ENCODE assay signal across 27 mouse cellular contexts in the genomic region with DNA sequence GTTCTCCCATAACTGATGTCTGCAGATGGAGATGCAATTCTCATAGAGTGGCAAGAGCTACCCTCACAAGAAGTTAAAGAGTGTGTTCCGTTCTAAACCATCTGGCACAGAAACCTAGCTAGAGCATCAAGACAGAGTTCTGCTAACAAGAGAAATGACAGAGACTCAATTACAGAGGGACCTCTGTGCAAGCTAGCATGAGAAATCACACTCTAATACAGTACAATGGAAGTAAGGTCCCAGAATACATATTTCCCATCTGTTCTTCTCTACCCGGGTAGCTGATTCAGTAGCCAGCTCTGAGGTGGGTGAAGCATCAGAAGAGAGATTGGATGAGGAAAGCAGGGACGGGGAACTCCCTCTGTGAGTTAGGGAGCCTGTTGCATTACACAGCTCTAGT.
DNase-seq lines count a peak whose midpoint lies in the region; ATAC-seq lines count a peak whose summit lies in the region.
"Had no signal": no experiment of that assay in that cellular context is flagged by ENCODE, and none has a peak within 500 bp of the region (broad histone marks: within the 10 kb centered on the region; RNA-seq: fewer than 3 reads in every experiment).

No protein-coding gene starts in this region.

- WGBS in midbrain, embryonic 11.5 days, result 90% methylated on average over 3 of the region's 3 CpGs
- 91% methylated on average over 3 of the region's 3 CpGs for WGBS in midbrain, embryonic 13.5 days
- 85% methylated on average over 3 of the region's 3 CpGs for WGBS in heart, embryonic 10.5 days

- H3K4me3 ChIP-seq in midbrain, embryonic 11.5 days (ENCODE audit: low read depth, low read length), result no peak overlapping the region
- H3K4me3 ChIP-seq in midbrain, embryonic 13.5 days (replicated peaks), result no peak overlapping the region
- no peak overlapping the region for H3K4me3 ChIP-seq in heart, embryonic 10.5 days
- H3K4me3 ChIP-seq: heart, embryonic 15.5 days; liver, embryonic 12.5 days; megakaryocyte, embryonic 14.5 days; neural tube, embryonic 15.5 days had no signal

- H3K27ac ChIP-seq in midbrain, embryonic 11.5 days (ENCODE audit: low read depth, low read length), result no peak overlapping the region
- no peak overlapping the region for H3K27ac ChIP-seq in midbrain, embryonic 13.5 days
- no peak overlapping the region for H3K27ac ChIP-seq in heart, embryonic 10.5 days
- H3K27ac ChIP-seq: heart, embryonic 15.5 days; liver, embryonic 12.5 days; neural tube, embryonic 15.5 days had no signal

- no peaks in the 10 kb centered on the region for H3K27me3 ChIP-seq in midbrain, embryonic 11.5 days (ENCODE audit: control insufficient read depth, insufficient read depth, low read length)
- no peaks in the 10 kb centered on the region for H3K27me3 ChIP-seq in midbrain, embryonic 13.5 days
- H3K27me3 ChIP-seq in heart, embryonic 10.5 days (ENCODE audit: insufficient read depth, poor library complexity, severe bottlenecking), result no peaks in the 10 kb centered on the region
- H3K27me3 ChIP-seq: CH12.LX; heart, embryonic 15.5 days; liver, embryonic 12.5 days; megakaryocyte, embryonic 14.5 days; neural tube, embryonic 15.5 days had no signal

- no peaks in the 10 kb centered on the region for H3K36me3 ChIP-seq in midbrain, embryonic 11.5 days (ENCODE audit: control insufficient read depth, insufficient read depth, low read length)
- H3K36me3 ChIP-seq in midbrain, embryonic 13.5 days, result no peaks in the 10 kb centered on the region
- H3K36me3 ChIP-seq in heart, embryonic 10.5 days, result no peaks in the 10 kb centered on the region
- H3K36me3 ChIP-seq: heart, embryonic 15.5 days; liver, embryonic 12.5 days; neural tube, embryonic 15.5 days had no signal

- ATAC-seq in midbrain, embryonic 11.5 days (ENCODE audit: low FRiP score), result no peak
- no peak for ATAC-seq in midbrain, embryonic 13.5 days
- ATAC-seq: activated CD4-positive, CD25-positive, alpha-beta regulatory T cell, adult 4 months; forebrain, embryonic 14.5 days; hindbrain, embryonic 16.5 days; liver, embryonic 12.5 days; lung, postnatal 0 days had no signal

- intact Hi-C loops in left cerebral cortex, postnatal 14 days (cut with DNase I), result no loop called here

- no peak overlapping the region for H3K4me2 ChIP-seq in midbrain, embryonic 11.5 days
- no peak overlapping the region for H3K4me2 ChIP-seq in midbrain, embryonic 13.5 days (replicated peaks)
- H3K4me2 ChIP-seq: heart, embryonic 15.5 days; liver, embryonic 12.5 days; neural tube, embryonic 15.5 days had no signal

- H3K4me1 ChIP-seq in midbrain, embryonic 11.5 days (ENCODE audit: control insufficient read depth, insufficient read depth, low read length), result peaks cover 8% of the 10 kb centered on the region
- H3K4me1 ChIP-seq in midbrain, embryonic 13.5 days (replicated peaks), result peaks cover 19% of the 10 kb centered on the region
- no peaks in the 10 kb centered on the region for H3K4me1 ChIP-seq in heart, embryonic 10.5 days
- H3K4me1 ChIP-seq: heart, embryonic 15.5 days; liver, embryonic 12.5 days; megakaryocyte, embryonic 14.5 days had no signal

- H3K9me3 ChIP-seq in midbrain, embryonic 11.5 days (ENCODE audit: control insufficient read depth, low read length), result no peaks in the 10 kb centered on the region
- H3K9me3 ChIP-seq in midbrain, embryonic 13.5 days, result no peaks in the 10 kb centered on the region
- no peaks in the 10 kb centered on the region for H3K9me3 ChIP-seq in heart, embryonic 10.5 days
- H3K9me3 ChIP-seq: heart, embryonic 15.5 days; liver, embryonic 12.5 days; megakaryocyte, embryonic 14.5 days; neural tube, embryonic 15.5 days had no signal

- H3K9ac ChIP-seq in midbrain, embryonic 11.5 days (ENCODE audit: low read length), result no peak overlapping the region
- H3K9ac ChIP-seq in midbrain, embryonic 13.5 days (replicated peaks), result no peak overlapping the region
- H3K9ac ChIP-seq: heart, embryonic 15.5 days; liver, embryonic 12.5 days; neural tube, embryonic 15.5 days had no signal

- peak; percentile 37 to 73 for DNase-seq in layer of hippocampus, adult 18-20 months (ENCODE audit: low spot score in 2 of 2)
- no peak for DNase-seq in layer of hippocampus, postnatal 36 days
- DNase-seq in midbrain, embryonic 11.5 days (ENCODE audit: low spot score, missing footprints), result peak; percentile 2
- DNase-seq in layer of hippocampus, adult 8-10 months (ENCODE audit: low spot score in 2 of 2), result peak; percentile 36 to 46
- peak; percentile 21 to 40 for DNase-seq in left cerebral cortex, postnatal 14 days (ENCODE audit: low spot score in 2 of 2)
- DNase-seq in heart, embryonic 10.5 days (ENCODE audit: low spot score), result no peak
- DNase-seq in spleen, postnatal 14 days (ENCODE audit: low spot score in 2 of 2), result no peak
- DNase-seq: adrenal gland, adult 2 months; adrenal gland, postnatal 36 days; gastrocnemius, postnatal 14 days; kidney, adult 2 months; kidney, postnatal 36 days; lung, adult 18-20 months; lung, postnatal 4 days; midbrain, embryonic 14.5 days; retina, postnatal 1 day; thymus, postnatal 14 days had no signal

Comparison
In these comparisons a context has a peak if more than half of its experiments do, and no peak if none do; other contexts are left out.
1. DNase-seq: peak in layer of hippocampus, adult 18-20 months (2 of 2), midbrain, embryonic 11.5 days (single experiment), layer of hippocampus, adult 8-10 months (2 of 2) and left cerebral cortex, postnatal 14 days (2 of 2); none in layer of hippocampus, postnatal 36 days (0 of 2), heart, embryonic 10.5 days (single experiment) and spleen, postnatal 14 days (0 of 2).